Mouse (Mus musculus): ENCODE results near the gene Boc. TPM values are rescaled to one million over a fixed set of nuclear protein-coding genes. Genes with fewer than 3 reads are reported as not detected.
A peak's percentile ranks its signal among the peaks of the same experiment; 100 is the strongest.

Gene Boc
- total RNA-seq, 1 experiment = 5.4 TPM

GRCm38 (mm10) chr16:44484079-44484478 lies 74.6 kb downstream of the Boc start:
- H3K36me3 ChIP-seq (ENCODE audit: control insufficient read depth, insufficient read depth, low read length, poor library complexity, severe bottlenecking) = no peaks in the 10 kb centered on the region; the same call in 1 of the 2 replicates
- DNase-seq (ENCODE audit: low read depth, low spot score) = peak; percentile 54
- H3K4me3 ChIP-seq (ENCODE audit: insufficient read depth in 1 of 2, low read depth in 1 of 2, low read length in 2 of 2, poor library complexity in 1 of 2, severe bottlenecking in 1 of 2) = no peak overlapping the region
- no peaks in the 10 kb centered on the region for H3K9me3 ChIP-seq (ENCODE audit: control insufficient read depth, insufficient read depth, low read depth, low read length)
- H3K4me1 ChIP-seq (ENCODE audit: control insufficient read depth in 2 of 2, insufficient read depth in 2 of 2, low read length in 2 of 2, poor library complexity in 1 of 2) = peaks cover 0 to 2% of the 10 kb centered on the region in 2 experiments; a peak in 1 of 4 replicates
- in situ Hi-C loops (cut with MboI; ENCODE audit: low sequenced_read_pairs in 2 of 2, unreplicated experiment in 2 of 2) = loop anchor here (10.0 kb wide), 1 partner anchor 211 kb away; no protein-coding TSS in a partner anchor
- H3K27ac ChIP-seq (ENCODE audit: insufficient read depth, low read depth, low read length, poor library complexity, severe bottlenecking) = no peak overlapping the region
- no peak for TF ChIP-seq ZNF384 (IDR thresholded peaks at IDR 0.05; ENCODE audit: low read depth, low read length)
- TF ChIP-seq ZC3H11A (IDR thresholded peaks at IDR 0.05; ENCODE audit: borderline replicate concordance, low read depth, low read length) = peak; percentile 98
- TF ChIP-seq HCFC1 (IDR thresholded peaks at IDR 0.05; ENCODE audit: borderline replicate concordance, insufficient read depth, low read length) = no peak
- TF ChIP-seq CHD2 (IDR thresholded peaks at IDR 0.05; ENCODE audit: low read depth, low read length) = no peak
- 0 out of 2 replicates have a peak, but pooled peaks have one; percentile 12 for TF ChIP-seq MAFK (IDR thresholded peaks at IDR 0.05; ENCODE audit: insufficient read depth, low read depth, low read length)
- H3K9ac ChIP-seq (ENCODE audit: insufficient read depth, low read depth, low read length, poor library complexity, severe bottlenecking) = no peak overlapping the region

- H3K36me3 ChIP-seq (ENCODE audit: control insufficient read depth, insufficient read depth, low read length, poor library complexity, severe bottlenecking) = no peaks in the 10 kb centered on the region
- no peaks in the 10 kb centered on the region for H3K9me3 ChIP-seq (ENCODE audit: control insufficient read depth, insufficient read depth, low read depth, low read length)
- TF ChIP-seq ZC3H11A (IDR thresholded peaks at IDR 0.05; ENCODE audit: borderline replicate concordance, low read depth, low read length) (no peak), MAFK (IDR thresholded peaks at IDR 0.05; ENCODE audit: insufficient read depth, low read depth, low read length) (no peak), CHD2 (IDR thresholded peaks at IDR 0.05; ENCODE audit: low read depth, low read length) (no peak), ZNF384 (IDR thresholded peaks at IDR 0.05; ENCODE audit: low read depth, low read length) (no peak), HCFC1 (IDR thresholded peaks at IDR 0.05; ENCODE audit: borderline replicate concordance, insufficient read depth, low read length) (no peak)
- DNase-seq (ENCODE audit: low read depth, low spot score) = no peak
- H3K4me1 ChIP-seq (ENCODE audit: control insufficient read depth in 2 of 2, insufficient read depth in 2 of 2, low read length in 2 of 2, poor library complexity in 1 of 2) = no peaks in the 10 kb centered on the region
- no peak overlapping the region for H3K27ac ChIP-seq (ENCODE audit: insufficient read depth, low read depth, low read length, poor library complexity, severe bottlenecking)
- H3K4me3 ChIP-seq (ENCODE audit: insufficient read depth in 1 of 2, low read depth in 1 of 2, low read length in 2 of 2, poor library complexity in 1 of 2, severe bottlenecking in 1 of 2) = no peak overlapping the region
- in situ Hi-C loops (cut with MboI; ENCODE audit: low sequenced_read_pairs in 2 of 2, unreplicated experiment in 2 of 2) = loop anchor here (10.0 kb wide), 1 partner anchor 213 kb away; no protein-coding TSS in a partner anchor
- no peak overlapping the region for H3K9ac ChIP-seq (ENCODE audit: insufficient read depth, low read depth, low read length, poor library complexity, severe bottlenecking)
Measured at GRCm38 (mm10) chr16:44481599-44482593, 76.8 kb downstream of the Boc start.

- Histone ChIP-seq H3K9ac (ENCODE audit: insufficient read depth, low read depth, low read length, poor library complexity, severe bottlenecking) (no peak overlapping the region), H3K36me3 (ENCODE audit: control insufficient read depth, insufficient read depth, low read length, poor library complexity, severe bottlenecking) (no peaks in the 10 kb centered on the region), H3K4me3 (ENCODE audit: insufficient read depth in 1 of 2, low read depth in 1 of 2, low read length in 2 of 2, poor library complexity in 1 of 2, severe bottlenecking in 1 of 2) (no peak overlapping the region), H3K27ac (ENCODE audit: insufficient read depth, low read depth, low read length, poor library complexity, severe bottlenecking) (no peak overlapping the region), H3K9me3 (ENCODE audit: control insufficient read depth, insufficient read depth, low read depth, low read length) (no peaks in the 10 kb centered on the region), H3K4me1 (ENCODE audit: control insufficient read depth in 2 of 2, insufficient read depth in 2 of 2, low read length in 2 of 2, poor library complexity in 1 of 2) (no peaks in the 10 kb centered on the region)
- in situ Hi-C loops (cut with MboI; ENCODE audit: low sequenced_read_pairs in 2 of 2, unreplicated experiment in 2 of 2) = loop anchor here (10.0 kb wide), 1 partner anchor 214 kb away; no protein-coding TSS in a partner anchor
- DNase-seq (ENCODE audit: low read depth, low spot score) = no peak
- TF ChIP-seq MAFK (IDR thresholded peaks at IDR 0.05; ENCODE audit: insufficient read depth, low read depth, low read length) (no peak), HCFC1 (IDR thresholded peaks at IDR 0.05; ENCODE audit: borderline replicate concordance, insufficient read depth, low read length) (no peak), ZNF384 (IDR thresholded peaks at IDR 0.05; ENCODE audit: low read depth, low read length) (peak; percentile 88), CHD2 (IDR thresholded peaks at IDR 0.05; ENCODE audit: low read depth, low read length) (no peak), ZC3H11A (IDR thresholded peaks at IDR 0.05; ENCODE audit: borderline replicate concordance, low read depth, low read length) (peak; percentile 13; the same call in 1 of the 2 replicates)
Measured at GRCm38 (mm10) chr16:44480616-44481015, 78.1 kb downstream of the Boc start.

GRCm38 (mm10) chr16:44479852-44480251 lies 78.8 kb downstream of the Boc start:
- in situ Hi-C loops (cut with MboI; ENCODE audit: low sequenced_read_pairs in 2 of 2, unreplicated experiment in 2 of 2) = loop anchor here (10.0 kb wide), 1 partner anchor 215 kb away; no protein-coding TSS in a partner anchor
- Histone ChIP-seq H3K4me1 (ENCODE audit: control insufficient read depth in 2 of 2, insufficient read depth in 2 of 2, low read length in 2 of 2, poor library complexity in 1 of 2) (peaks cover 0 to 4% of the 10 kb centered on the region in 2 experiments; a peak in 2 of 4 replicates), H3K36me3 (ENCODE audit: control insufficient read depth, insufficient read depth, low read length, poor library complexity, severe bottlenecking) (no peaks in the 10 kb centered on the region), H3K4me3 (ENCODE audit: insufficient read depth in 1 of 2, low read depth in 1 of 2, low read length in 2 of 2, poor library complexity in 1 of 2, severe bottlenecking in 1 of 2) (no peak overlapping the region), H3K9me3 (ENCODE audit: control insufficient read depth, insufficient read depth, low read depth, low read length) (no peaks in the 10 kb centered on the region), H3K27ac (ENCODE audit: insufficient read depth, low read depth, low read length, poor library complexity, severe bottlenecking) (no peak overlapping the region), H3K9ac (ENCODE audit: insufficient read depth, low read depth, low read length, poor library complexity, severe bottlenecking) (no peak overlapping the region)
- TF ChIP-seq MAFK (IDR thresholded peaks at IDR 0.05; ENCODE audit: insufficient read depth, low read depth, low read length) (no peak), ZNF384 (IDR thresholded peaks at IDR 0.05; ENCODE audit: low read depth, low read length) (no peak), ZC3H11A (IDR thresholded peaks at IDR 0.05; ENCODE audit: borderline replicate concordance, low read depth, low read length) (no peak), HCFC1 (IDR thresholded peaks at IDR 0.05; ENCODE audit: borderline replicate concordance, insufficient read depth, low read length) (no peak), CHD2 (IDR thresholded peaks at IDR 0.05; ENCODE audit: low read depth, low read length) (no peak)
- no peak for DNase-seq (ENCODE audit: low read depth, low spot score)
